Mouse (Mus musculus): ENCODE measurements around the gene Atp6v1e2.

DNA sequence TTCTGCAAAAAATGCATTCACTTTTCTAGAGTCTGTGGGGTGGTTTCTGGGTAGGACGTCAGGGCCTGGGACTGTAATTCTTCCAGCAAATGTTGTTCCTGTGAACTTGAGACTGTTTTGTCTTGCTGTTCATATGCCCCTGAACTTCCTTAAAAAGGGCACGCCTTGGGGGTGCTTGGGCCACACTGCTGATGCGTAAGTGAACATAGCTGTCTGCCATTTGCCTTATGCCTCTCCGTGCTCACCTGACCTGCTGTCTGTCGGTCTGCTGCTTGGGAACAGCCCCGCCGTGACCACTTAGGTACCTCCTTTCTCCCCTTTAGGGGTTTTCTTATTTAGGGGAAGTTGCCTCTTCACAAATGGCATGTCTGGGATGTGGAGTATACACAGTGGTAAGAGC is 24.2 kb upstream of the Atp6v1e2 start:
- TF ChIP-seq CTCF (IDR thresholded peaks at IDR 0.05; ENCODE audit: low read depth), result no peak
- TF ChIP-seq EP300 (IDR thresholded peaks at IDR 0.05; ENCODE audit: low read depth), result no peak

Measured in liver, postnatal 0 days (tissue).